Mouse (Mus musculus) G1E-ER4 (cell line): ENCODE results near the gene Fam183b. TPM values are rescaled to one million over a fixed set of nuclear protein-coding genes. Genes with fewer than 3 reads are reported as not detected.

Experiments
- GATA1 ChIP-seq: IDR thresholded peaks from one replicate; pipeline ENCODE4 v1.8.0; 2012; ENCODE audit warnings: low read length, inconsistent platforms
- polyA plus RNA-seq: library from polyadenylated mRNA; stranded (reverse); fragments of >175 nt; gene quantifications from 2 replicates; pipeline ENCODE4 v1.2.3, GENCODE M21; 2012

Fam183b gene
- polyA plus RNA-seq, 1 experiment: not detected

DNA sequence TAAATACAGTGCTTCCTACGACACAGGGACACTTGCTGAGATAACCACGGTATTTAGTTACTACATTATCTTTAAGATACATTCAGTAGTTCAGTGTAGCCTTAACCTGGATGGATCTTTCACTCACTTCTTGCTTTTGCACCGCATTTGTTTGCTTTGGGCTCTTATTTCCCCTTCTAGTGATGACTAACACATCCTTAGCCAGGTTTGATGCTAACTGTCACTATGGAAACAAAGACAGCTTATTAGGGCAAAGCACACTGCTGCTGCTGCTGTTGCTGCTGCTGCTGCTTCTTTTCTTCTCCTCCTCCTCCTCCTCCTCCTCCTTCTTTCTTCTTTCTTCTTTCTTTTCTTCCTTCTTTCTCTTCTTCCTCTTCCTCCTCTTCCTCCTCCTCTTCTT, 12.2 kb downstream of the Fam183b start:
- no peak for TF ChIP-seq GATA1

GRCm38 (mm10) chr11:58788346-58788745, 13.4 kb downstream of the Fam183b start:
- no peak for TF ChIP-seq GATA1

GRCm38 (mm10) chr11:58787651-58788050, 14.1 kb downstream of the Fam183b start:
- TF ChIP-seq GATA1: no peak

- TF ChIP-seq GATA1: no peak
These were observed 17.6 kb downstream of the Fam183b start for GRCm38 (mm10) chr11:58784182-58784581.

- TF ChIP-seq GATA1: no peak
These were observed 19.2 kb downstream of the Fam183b start, which contains the start of gene Olfr314 for GRCm38 (mm10) chr11:58782480-58783089. Gene Olfr314, plus strand, starts transcription at chr11:58782952.

DNA sequence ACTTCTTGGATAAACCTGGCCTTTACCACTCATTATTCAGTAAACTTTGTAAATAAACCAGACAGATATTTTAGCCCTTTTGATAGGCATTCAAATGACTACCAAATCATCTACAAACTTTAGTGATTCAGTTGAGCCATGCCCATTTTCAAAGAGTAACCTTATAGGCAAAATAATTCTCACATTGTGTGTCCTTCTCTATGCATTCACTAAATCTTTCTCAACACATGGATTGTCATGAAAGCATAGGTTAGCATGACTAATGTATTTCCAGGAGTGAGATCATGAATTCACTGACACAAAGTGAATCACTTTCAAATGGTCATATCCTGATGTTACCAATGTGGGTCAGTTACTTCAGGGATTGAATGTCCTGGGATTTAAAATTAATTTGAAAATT, 28.9 kb downstream of the Fam183b start, which contains the start of gene Olfr315:
TSS of gene Olfr315 (plus strand) at position 301 of the 400 bp plus-strand sequence.
- no peak for TF ChIP-seq GATA1

DNA sequence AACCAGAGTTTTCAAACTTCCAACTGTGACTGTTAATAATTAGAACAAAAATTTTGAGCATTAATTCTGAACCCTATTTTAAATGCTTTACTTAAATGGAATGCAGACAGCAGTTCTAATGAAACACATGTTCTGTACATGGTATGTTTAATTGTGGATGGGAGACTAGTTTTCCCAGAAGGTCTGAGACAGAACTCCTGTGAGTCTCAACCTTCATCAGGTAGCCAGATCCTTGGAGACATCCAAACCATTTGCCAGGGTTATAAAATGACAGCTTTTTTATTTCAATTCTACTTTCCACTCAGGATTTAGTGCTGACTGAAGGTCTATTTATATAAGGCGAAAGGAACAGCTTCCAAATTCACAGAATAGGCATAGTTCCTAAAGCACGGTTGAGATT, 49.3 kb downstream of the Fam183b start, which contains the start of gene Olfr316:
TSS of gene Olfr316 (plus strand) at position 301 of the 400 bp plus-strand sequence.
- no peak for TF ChIP-seq GATA1

Other genes starting within 250 kb of the Fam183b start
- gene Olfr328, start 246.3 kb downstream of the Fam183b start, polyA plus RNA-seq: not detected in 2 replicates
- gene Olfr224, start 231.4 kb downstream of the Fam183b start, polyA plus RNA-seq: not detected in 2 replicates
- not detected in 2 replicates for gene Olfr325, start 224.2 kb downstream of the Fam183b start, polyA plus RNA-seq
- not detected in 2 replicates for gene Olfr324, start 206.8 kb downstream of the Fam183b start, polyA plus RNA-seq
- not detected in 2 replicates for gene 2210407C18Rik, start 185.9 kb downstream of the Fam183b start, polyA plus RNA-seq
- not detected in 2 replicates for gene Olfr323, start 171.5 kb downstream of the Fam183b start, polyA plus RNA-seq
- not detected in 2 replicates for gene Trim58, start 161.5 kb downstream of the Fam183b start, polyA plus RNA-seq
- gene Olfr322, start 143.2 kb downstream of the Fam183b start, polyA plus RNA-seq: not detected in 2 replicates
- gene Olfr320, start 120.9 kb downstream of the Fam183b start, polyA plus RNA-seq: not detected in 2 replicates
- not detected in 2 replicates for gene Olfr319, start 102.8 kb downstream of the Fam183b start, polyA plus RNA-seq
- not detected in 2 replicates for gene Olfr318, start 77.9 kb downstream of the Fam183b start, polyA plus RNA-seq
- not detected in 2 replicates for gene Olfr317, start 62.7 kb downstream of the Fam183b start, polyA plus RNA-seq
- gene Olfr316, start 49.2 kb downstream of the Fam183b start, polyA plus RNA-seq: not detected in 2 replicates
- gene Olfr315, start 28.8 kb downstream of the Fam183b start, polyA plus RNA-seq: not detected in 2 replicates
- gene Olfr314, start 19.0 kb downstream of the Fam183b start, polyA plus RNA-seq: not detected in 2 replicates
- not detected in 2 replicates for gene Olfr313, start 13.0 kb upstream of the Fam183b start, polyA plus RNA-seq
- not detected in 2 replicates for gene Olfr312, start 27.3 kb upstream of the Fam183b start, polyA plus RNA-seq
- not detected in 2 replicates for gene Olfr311, start 37.3 kb upstream of the Fam183b start, polyA plus RNA-seq
- gene Gm12258, start 45.2 kb upstream of the Fam183b start, polyA plus RNA-seq: 0.12 and 0.42 TPM in 2 replicates
- gene 2810021J22Rik, start 65.3 kb upstream of the Fam183b start, polyA plus RNA-seq: 0.02 TPM in 1 of 2 replicates, not detected in the other
- gene Zfp39, start 102.3 kb upstream of the Fam183b start, polyA plus RNA-seq: 1.1 and 1.5 TPM in 2 replicates
- not detected in 2 replicates for gene Btnl10, start 115.9 kb upstream of the Fam183b start, polyA plus RNA-seq
- gene Rnf187, start 137.0 kb upstream of the Fam183b start, polyA plus RNA-seq: 434 and 543 TPM in 2 replicates
- 0.11 TPM in 1 of 2 replicates, not detected in the other for gene Hist3h2ba, start 147.0 kb upstream of the Fam183b start, polyA plus RNA-seq
- 4.0 and 6.8 TPM in 2 replicates for gene Hist3h2a, start 152.7 kb upstream of the Fam183b start, polyA plus RNA-seq
- 2.5 TPM in 1 of 2 replicates, not detected in the other for gene Trim17, start 152.7 kb upstream of the Fam183b start, polyA plus RNA-seq
- gene Trim11, start 176.1 kb upstream of the Fam183b start, polyA plus RNA-seq: 78.0 and 93.7 TPM in 2 replicates